8 mouse cellular contexts compared by ENCODE assay signal in the genomic region with DNA sequence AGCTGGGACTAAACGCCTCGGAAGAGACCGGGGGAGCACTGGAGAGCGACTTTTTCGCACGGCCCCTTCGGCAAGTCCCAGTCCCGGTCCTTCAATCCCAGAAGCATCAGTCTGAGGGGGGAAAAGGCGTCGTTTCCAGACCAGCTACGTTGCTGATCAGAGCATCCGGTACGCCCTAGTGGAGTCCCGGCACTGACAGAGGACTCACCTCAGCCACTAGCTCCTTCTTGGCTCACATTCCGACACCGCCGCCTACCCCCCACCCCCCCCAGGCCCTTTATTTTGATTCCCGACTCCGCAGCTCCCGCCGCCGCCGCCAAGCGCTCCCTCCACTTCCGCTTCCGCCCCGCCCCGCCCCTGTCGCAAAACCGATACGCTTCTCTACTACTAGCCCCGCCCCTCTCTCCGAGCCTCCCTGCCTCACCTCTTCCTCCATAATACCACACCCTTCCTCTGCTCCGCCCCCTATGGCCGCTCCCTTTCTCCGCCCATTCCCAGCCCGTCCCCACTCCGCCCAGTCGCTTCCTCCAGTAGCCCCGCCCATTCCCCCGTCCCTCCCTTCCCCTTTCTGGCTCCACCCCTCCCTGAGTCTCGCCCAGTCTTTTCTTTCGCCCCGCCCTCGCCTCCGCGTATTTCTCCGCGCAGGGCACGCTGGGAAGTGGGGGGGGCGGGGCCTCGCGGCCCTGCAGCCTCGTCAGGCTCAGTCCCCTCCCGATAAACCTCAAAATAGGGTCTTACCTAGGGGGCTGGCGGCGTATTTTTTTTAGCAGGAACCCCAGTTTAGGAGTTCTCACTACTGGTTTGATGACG. TPM values are rescaled to one million over a fixed set of nuclear protein-coding genes. Genes with fewer than 3 reads are reported as not detected.
DNase-seq lines count a peak whose midpoint lies in the region; ATAC-seq lines count a peak whose summit lies in the region.

No protein-coding gene starts in this region.

- DNase-seq in adrenal gland, adult (ENCODE audit: inconsistent age in 2 of 2, low spot score in 1 of 2), result peak; percentile 99 to 100
- peak; percentile 100 for DNase-seq in embryo, embryonic 10.5 days (ENCODE audit: low spot score)
- peak; percentile 100 for DNase-seq in gastrocnemius, postnatal 14 days
- DNase-seq in left cerebral cortex, postnatal 10 days (ENCODE audit: extremely low spot score in 1 of 2, low spot score in 2 of 2), result peak; percentile 98 to 100
- peak; percentile 97 for DNase-seq in right cerebral cortex, postnatal 25 days
- DNase-seq in urinary bladder, postnatal 4 days (ENCODE audit: low spot score in 2 of 2), result peak; percentile 99 to 100

- intact Hi-C loops in gastrocnemius, postnatal 14 days (cut with DNase I; ENCODE audit: low total_unique reads), result no loop called here
- intact Hi-C loops in left cerebral cortex, postnatal 10 days (cut with DNase I), result no loop called here

- peak; percentile 77 for ATAC-seq in inflammation-experienced regulatory T-cells, adult 6 months
- ATAC-seq in megakaryocyte-erythroid progenitor cell, adult 5-6 weeks (replicated peaks; ENCODE audit: low FRiP score, low TSS enrichment, poor library complexity, severe bottlenecking), result peak; percentile 87

RNA-seq across cellular contexts. Expression of a gene that starts 3.9 kb away (rescaled TPM):
- total RNA-seq in gastrocnemius, postnatal 14 days (2021), result 10 to 100 TPM; 21.0 to 24.6 TPM
- polyA plus RNA-seq in inflammation-experienced regulatory T-cells, adult 6 months (2017; shearing (Covaris generic)), result 100 to 1,000 TPM in 1 of 3 experiments, 10 to 100 TPM in 2; 88.3 to 134 (median 98.5) TPM
- 10 to 100 TPM; 13.2 to 17.0 TPM for total RNA-seq in left cerebral cortex, postnatal 10 days (2021)
- total RNA-seq in megakaryocyte-erythroid progenitor cell, adult 5-6 weeks (2014; fragmentation: Nextera tagmentation), result 53.6 and 56.1 TPM in 2 replicates
- 51.4 and 55.8 TPM in 2 replicates for total RNA-seq in megakaryocyte-erythroid progenitor cell, adult 5-6 weeks (2017)

RNA-seq across cellular contexts. Expression of a gene that starts 4.0 kb away (rescaled TPM):
- total RNA-seq in gastrocnemius, postnatal 14 days (2021), result 10 to 100 TPM; 14.4 to 16.1 TPM
- 10 to 100 TPM; 31.1 to 35.7 (median 32.0) TPM for polyA plus RNA-seq in inflammation-experienced regulatory T-cells, adult 6 months (2017; shearing (Covaris generic))
- total RNA-seq in left cerebral cortex, postnatal 10 days (2021), result 10 to 100 TPM; 44.1 to 44.2 TPM
- 40.4 and 55.1 TPM in 2 replicates for total RNA-seq in megakaryocyte-erythroid progenitor cell, adult 5-6 weeks (2014; fragmentation: Nextera tagmentation)
- 15.4 and 19.9 TPM in 2 replicates for total RNA-seq in megakaryocyte-erythroid progenitor cell, adult 5-6 weeks (2017)

Comparison
In these comparisons a context has a peak if more than half of its experiments do, and no peak if none do; other contexts are left out.
1. Peak in every context shown above with its lines: DNase-seq and ATAC-seq.